Mouse (Mus musculus) liver, embryonic 14.5 days (tissue): ENCODE results near the gene Ect2l. TPM values are rescaled to one million over a fixed set of nuclear protein-coding genes. Genes with fewer than 3 reads are reported as not detected.

ENCODE experiments used
- ATAC-seq: fragments of 200-750 bp; cut with Nextera tagmentation; 2 replicates; pipeline ENCODE4 v1.8.0; 2017; ENCODE audit warnings: moderate number of reproducible peaks, mild to moderate bottlenecking, moderate library complexity; ENCODE audit not compliant: insufficient read depth
- DNase-seq, 3 experiments: peaks; one replicate each; pipeline ENCODE4 v3.0.0-alpha.2; 2012 to 2013; ENCODE audit warnings: low read depth in 3 of 3, low spot score in 3 of 3
- H3K27ac ChIP-seq: fragments of 300-500 bp; sonication (generic); 2 replicates; pipeline ENCODE4 v1.5.1; 2014; ENCODE audit warnings: moderate library complexity, mild to moderate bottlenecking, control low read depth, inconsistent platforms
- H3K27me3 ChIP-seq: fragments of 300-500 bp; sonication (generic); 2 replicates; pipeline ENCODE4 v1.6.1; 2014; ENCODE audit warnings: mild to moderate bottlenecking, low read length, moderate library complexity; ENCODE audit not compliant: control insufficient read depth, insufficient read depth
- H3K36me3 ChIP-seq: fragments of 300-500 bp; sonication (generic); replicated peaks from 2 replicates; pipeline ENCODE4 v1.6.1; 2014; ENCODE audit warnings: low read depth; ENCODE audit not compliant: control insufficient read depth, insufficient read depth
- H3K4me1 ChIP-seq, 2 experiments: fragments of 200-500 bp in 1 of 2; fragments of 300-500 bp in 1 of 2; sonication (generic) in 1 of 2; replicated peaks; 2 replicates each; pipeline ENCODE4 v1.6.1; 2012 to 2014; ENCODE audit warnings: antibody characterized with exemption in 1 of 2, inconsistent platforms in 1 of 2, low read length in 1 of 2; ENCODE audit not compliant: control insufficient read depth in 2 of 2, insufficient read depth in 2 of 2
- H3K4me2 ChIP-seq: fragments of 300-500 bp; sonication (generic); 2 replicates; pipeline ENCODE4 v1.6.1; 2014; ENCODE audit warnings: low read depth, mild to moderate bottlenecking, control low read depth, moderate library complexity
- H3K4me3 ChIP-seq, 2 experiments: fragments of 200-500 bp in 1 of 2; fragments of 300-500 bp in 1 of 2; sonication (generic) in 1 of 2; 2 replicates each; pipeline ENCODE4 v1.5.1; 2012 to 2014; ENCODE audit warnings: low read depth in 2 of 2, low read length in 2 of 2, mild to moderate bottlenecking in 2 of 2, control low read depth in 1 of 2, inconsistent platforms in 1 of 2, moderate library complexity in 1 of 2; ENCODE audit not compliant: insufficient read depth in 1 of 2
- H3K9ac ChIP-seq: fragments of 300-500 bp; sonication (generic); replicated peaks from 2 replicates; pipeline ENCODE4 v1.6.1; 2014; ENCODE audit warnings: mild to moderate bottlenecking, control low read depth, moderate library complexity
- H3K9me3 ChIP-seq: fragments of 300-500 bp; sonication (generic); 2 replicates; pipeline ENCODE4 v1.6.1; 2016; ENCODE audit warnings: low read length, mixed read lengths; ENCODE audit not compliant: control insufficient read depth
- CTCF ChIP-seq: IDR thresholded peaks from 2 replicates; pipeline ENCODE4 v1.5.1; 2016; ENCODE audit warnings: antibody characterized with exemption, low read depth, control low read depth
- EP300 ChIP-seq: IDR thresholded peaks from 2 replicates; pipeline ENCODE4 v1.6.1; 2016; ENCODE audit warnings: antibody characterized with exemption, low read depth
- WGBS: fragments of 180-500 bp; shearing (Covaris S2); extraction: QIAGEN DNeasy Blood & Tissue Kit; methylation state at CpG from one replicate; pipeline ENCODE4 v1.1.7; 2014; ENCODE audit not compliant: insufficient replicate concordance; 5-methylcytosine and 5-hydroxymethylcytosine counted together
- polyA plus RNA-seq, 2 experiments: library from polyadenylated mRNA; depleted of rRNA in 1 of 2; stranded (reverse) in 1 of 2; unstranded in 1 of 2; fragments of >200 nt; fragmentation: Nextera tagmentation in 1 of 2; extraction: Ambion mirVana in 1 of 2; gene quantifications; 2 replicates each; pipeline versions ENCODE4 v1.2.1 to v1.2.3; 2012 to 2014

Ect2l gene
- polyA plus RNA-seq, 2 experiments = 0.06 to 0.08 TPM

DNA sequence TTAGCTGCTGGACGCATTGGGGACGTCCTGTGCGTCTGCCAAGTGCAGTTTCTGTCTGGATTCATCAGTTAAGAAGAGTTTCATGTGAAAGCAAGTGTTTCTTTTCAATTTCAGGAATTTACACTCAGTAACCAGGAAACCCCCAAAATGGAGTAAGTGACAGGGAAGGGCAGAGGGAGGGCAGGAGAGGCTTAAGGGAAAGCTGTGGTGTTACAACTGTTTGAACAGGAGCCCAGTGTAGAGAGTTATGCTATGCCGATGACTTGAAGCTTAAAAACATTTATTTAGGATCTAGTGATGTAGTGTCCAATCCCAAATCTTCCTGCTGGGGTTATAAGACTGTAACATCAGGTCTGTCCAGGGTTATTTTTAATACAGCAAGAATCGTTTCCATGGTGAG is 3.4 kb upstream of the Ect2l start:
- Histone ChIP-seq H3K4me1 (no peaks in the 10 kb centered on the region), H3K27ac (no peak overlapping the region), H3K9ac (no peak overlapping the region), H3K4me3 (no peak overlapping the region), H3K27me3 (no peaks in the 10 kb centered on the region), H3K36me3 (no peaks in the 10 kb centered on the region), H3K4me2 (no peak overlapping the region), H3K9me3 (no peaks in the 10 kb centered on the region)
- ATAC-seq (no peak), DNase-seq (no peak)
- WGBS = 69% methylated on average over 5 of the region's 5 CpGs
- TF ChIP-seq CTCF (no peak), EP300 (no peak)

DNA sequence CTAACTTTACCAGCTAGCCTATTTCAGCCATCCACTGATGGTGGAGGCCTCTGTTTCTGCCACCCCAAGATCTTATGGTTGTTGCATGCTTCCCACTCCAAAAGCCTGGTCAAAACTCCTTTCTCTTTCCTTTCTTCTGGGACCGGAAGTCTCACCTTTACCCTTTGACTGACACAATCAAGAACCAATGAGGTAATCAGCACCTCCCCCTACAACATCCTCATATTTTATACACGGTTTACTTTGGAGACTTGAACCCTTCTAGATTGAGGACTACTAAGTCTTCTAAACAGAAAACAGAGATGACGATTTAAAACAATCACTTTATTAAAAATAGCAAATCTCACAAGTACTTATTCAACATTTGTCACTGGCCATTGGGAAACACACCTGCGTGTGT is 2.7 kb upstream of the Ect2l start:
- H3K4me1 ChIP-seq = no peaks in the 10 kb centered on the region
- no peak overlapping the region for H3K4me3 ChIP-seq
- H3K9me3 ChIP-seq = no peaks in the 10 kb centered on the region
- H3K27ac ChIP-seq = no peak overlapping the region
- no peak for DNase-seq
- WGBS = 62% methylated on average over 4 of the region's 4 CpGs
- no peaks in the 10 kb centered on the region for H3K27me3 ChIP-seq
- H3K4me2 ChIP-seq = no peak overlapping the region
- H3K9ac ChIP-seq = no peak overlapping the region
- TF ChIP-seq CTCF = no peak
- no peak for TF ChIP-seq EP300
- no peaks in the 10 kb centered on the region for H3K36me3 ChIP-seq
- no peak for ATAC-seq

DNA sequence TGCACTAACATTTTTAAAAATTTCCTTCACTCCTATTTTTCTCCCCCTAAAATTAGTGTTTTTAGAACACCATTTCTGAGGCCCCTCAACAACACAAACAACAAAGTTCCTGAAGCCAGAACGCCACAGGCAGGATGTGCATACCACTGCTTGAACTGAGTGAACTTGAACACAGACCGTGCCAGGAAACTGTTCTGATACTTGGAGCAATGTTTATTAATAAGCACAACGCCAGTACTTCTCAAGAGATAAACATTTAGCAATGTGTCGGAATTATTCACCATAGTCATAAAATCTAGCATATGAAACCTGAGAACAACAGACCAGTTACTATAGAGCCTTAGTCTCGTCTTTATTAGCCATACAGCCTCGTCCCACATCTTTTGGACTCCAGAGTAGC is 571 bp downstream of the Ect2l start:
- DNase-seq (no peak), ATAC-seq (no peak)
- Histone ChIP-seq H3K4me2 (no peak overlapping the region), H3K27me3 (no peaks in the 10 kb centered on the region), H3K9me3 (no peaks in the 10 kb centered on the region), H3K4me3 (no peak overlapping the region), H3K4me1 (no peaks in the 10 kb centered on the region), H3K36me3 (no peaks in the 10 kb centered on the region), H3K9ac (no peak overlapping the region), H3K27ac (no peak overlapping the region)
- WGBS = 46% methylated on average over 6 of the region's 6 CpGs
- TF ChIP-seq EP300 = no peak
- TF ChIP-seq CTCF = no peak

DNA sequence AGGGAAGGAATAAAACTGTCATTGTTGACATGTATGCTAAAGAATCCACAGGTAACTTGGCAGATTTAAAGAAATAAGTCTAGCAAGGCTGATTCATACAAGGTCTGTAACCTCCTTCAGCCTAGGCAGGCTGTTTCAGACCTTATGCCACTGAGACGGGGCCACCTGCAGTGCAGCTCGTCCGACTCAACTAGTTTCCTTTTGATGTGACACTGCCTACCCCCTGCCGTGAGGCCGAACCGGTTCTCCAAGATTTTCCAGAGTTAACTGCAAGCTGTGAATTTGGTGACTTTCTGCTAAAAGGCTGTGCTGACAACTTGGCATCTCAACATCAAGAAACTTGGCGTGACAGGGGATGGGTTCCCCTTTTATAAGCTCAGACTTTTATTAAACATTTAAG is 6.6 kb downstream of the Ect2l start:
- WGBS = 35% methylated on average over 7 of the region's 7 CpGs

DNA sequence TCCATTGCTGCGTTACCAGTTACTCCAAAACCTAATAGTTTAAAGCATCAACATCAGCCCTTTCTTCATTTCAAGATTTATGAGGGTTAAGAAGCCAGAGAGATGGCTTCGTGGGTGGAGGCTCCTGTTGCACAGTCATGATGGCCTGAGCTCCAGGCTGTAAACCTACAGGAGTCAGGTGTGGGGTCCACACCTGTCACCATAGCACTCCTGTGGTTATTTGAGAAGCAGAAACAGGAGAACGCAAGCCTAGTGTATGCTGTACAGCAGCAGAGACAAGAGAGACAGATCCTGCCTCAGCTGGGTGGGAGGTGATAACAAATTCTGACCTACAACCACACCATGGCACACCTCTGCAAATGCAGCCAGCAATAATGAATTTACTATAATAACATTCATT is 8.3 kb downstream of the Ect2l start:
- Histone ChIP-seq H3K4me3 (no peak overlapping the region), H3K36me3 (no peaks in the 10 kb centered on the region), H3K4me1 (no peaks in the 10 kb centered on the region), H3K27ac (no peak overlapping the region), H3K4me2 (no peak overlapping the region), H3K27me3 (no peaks in the 10 kb centered on the region), H3K9ac (no peak overlapping the region), H3K9me3 (no peaks in the 10 kb centered on the region)
- ATAC-seq = no peak
- DNase-seq = no peak
- 54% methylated on average over 3 of the region's 3 CpGs for WGBS
- TF ChIP-seq CTCF (no peak), EP300 (no peak)

More for the DNA sequence above, 6.6 kb downstream of the Ect2l start:
- H3K4me2 ChIP-seq = no peak overlapping the region
- ATAC-seq (no peak), DNase-seq (no peak)
- H3K27ac ChIP-seq = no peak overlapping the region
- no peak overlapping the region for H3K9ac ChIP-seq
- no peaks in the 10 kb centered on the region for H3K4me1 ChIP-seq
- no peaks in the 10 kb centered on the region for H3K27me3 ChIP-seq
- no peaks in the 10 kb centered on the region for H3K9me3 ChIP-seq
- H3K4me3 ChIP-seq = no peak overlapping the region
- no peaks in the 10 kb centered on the region for H3K36me3 ChIP-seq
- TF ChIP-seq CTCF (no peak), EP300 (no peak)

DNA sequence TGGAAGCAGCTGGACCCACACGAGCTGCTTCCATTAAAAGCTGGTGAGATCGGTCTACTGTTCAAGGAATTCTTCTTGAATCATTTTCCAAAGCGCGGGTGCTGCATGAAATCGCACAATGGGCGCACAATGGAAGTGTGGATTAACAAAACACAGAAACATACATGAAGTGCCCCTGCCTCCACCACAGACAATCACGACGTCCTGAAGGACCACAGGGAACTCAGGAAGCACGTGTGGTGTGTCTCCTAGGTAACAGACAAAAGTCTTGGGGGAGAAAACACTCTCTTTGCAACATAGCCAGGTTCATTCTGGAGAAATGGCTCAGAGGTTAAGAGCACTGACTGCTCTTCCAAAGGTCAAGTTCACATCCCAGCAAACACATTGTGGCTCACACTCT is 10.0 kb downstream of the Ect2l start:
- H3K4me2 ChIP-seq = no peak overlapping the region
- H3K27me3 ChIP-seq = no peaks in the 10 kb centered on the region
- H3K27ac ChIP-seq = no peak overlapping the region
- H3K4me3 ChIP-seq = no peak overlapping the region
- 57% methylated on average over 9 of the region's 9 CpGs for WGBS
- ATAC-seq = no peak
- no peaks in the 10 kb centered on the region for H3K36me3 ChIP-seq
- H3K9me3 ChIP-seq = no peaks in the 10 kb centered on the region
- no peak for DNase-seq
- H3K4me1 ChIP-seq = no peaks in the 10 kb centered on the region
- no peak for TF ChIP-seq CTCF
- TF ChIP-seq EP300 = no peak
- no peak overlapping the region for H3K9ac ChIP-seq
